Mouse (Mus musculus): ENCODE measurements around the gene Tarsl2. TPM values are rescaled to one million over a fixed set of nuclear protein-coding genes. Genes with fewer than 3 reads are reported as not detected.

Tarsl2 gene
- polyA plus RNA-seq, 1 experiment from 2014 or later = 19.7 TPM

GRCm38 (mm10) chr7:65696450-65696849 lies 51.8 kb downstream of the Tarsl2 start:
- H3K27ac ChIP-seq (ENCODE audit: low read depth, low read length) = no peak overlapping the region
- H3K4me3 ChIP-seq (ENCODE audit: low read length) = no peak overlapping the region
- ATAC-seq = no peak
- no peak overlapping the region for H3K9ac ChIP-seq (ENCODE audit: low read depth, low read length)
- no peaks in the 10 kb centered on the region for H3K9me3 ChIP-seq (ENCODE audit: control insufficient read depth, low read length)
- H3K36me3 ChIP-seq (ENCODE audit: control insufficient read depth, insufficient read depth, low read length) = peaks cover 35% of the 10 kb centered on the region
- H3K4me1 ChIP-seq (ENCODE audit: control insufficient read depth, insufficient read depth, low read depth, low read length) = peaks cover 16% of the 10 kb centered on the region
- H3K27me3 ChIP-seq (replicated peaks; ENCODE audit: control insufficient read depth, insufficient read depth, low read length) = no peaks in the 10 kb centered on the region
- H3K4me2 ChIP-seq (ENCODE audit: low read length) = no peak overlapping the region
- WGBS = 47% methylated on average over 2 of the region's 2 CpGs

- Histone ChIP-seq H3K36me3 (ENCODE audit: control insufficient read depth, insufficient read depth, low read length) (peaks cover 31% of the 10 kb centered on the region), H3K4me3 (ENCODE audit: low read length) (no peak overlapping the region), H3K9me3 (ENCODE audit: control insufficient read depth, low read length) (no peaks in the 10 kb centered on the region), H3K4me2 (ENCODE audit: low read length) (no peak overlapping the region), H3K27me3 (replicated peaks; ENCODE audit: control insufficient read depth, insufficient read depth, low read length) (no peaks in the 10 kb centered on the region), H3K27ac (ENCODE audit: low read depth, low read length) (no peak overlapping the region), H3K4me1 (ENCODE audit: control insufficient read depth, insufficient read depth, low read depth, low read length) (peaks cover 2% of the 10 kb centered on the region; the same call in 1 of the 2 replicates), H3K9ac (ENCODE audit: low read depth, low read length) (no peak overlapping the region)
- no peak for ATAC-seq
- WGBS = 94% methylated on average over 7 of the region's 7 CpGs
Observed at GRCm38 (mm10) chr7:65702076-65702475, 57.4 kb downstream of the Tarsl2 start.

- WGBS = 14% methylated on average over 10 of the region's 10 CpGs
- Histone ChIP-seq H3K4me2 (ENCODE audit: low read length) (peak overlapping the region; percentile 40), H3K27ac (ENCODE audit: low read depth, low read length) (no peak overlapping the region), H3K36me3 (ENCODE audit: control insufficient read depth, insufficient read depth, low read length) (peaks cover 14% of the 10 kb centered on the region), H3K27me3 (replicated peaks; ENCODE audit: control insufficient read depth, insufficient read depth, low read length) (no peaks in the 10 kb centered on the region), H3K9ac (ENCODE audit: low read depth, low read length) (no peak overlapping the region), H3K4me3 (ENCODE audit: low read length) (0 out of 2 replicates have a peak overlapping the region, but pooled peaks have one; percentile 18), H3K9me3 (ENCODE audit: control insufficient read depth, low read length) (no peaks in the 10 kb centered on the region), H3K4me1 (ENCODE audit: control insufficient read depth, insufficient read depth, low read depth, low read length) (peaks cover 2% of the 10 kb centered on the region; the same call in 1 of the 2 replicates)
- ATAC-seq = peak; percentile 73; the same call in 1 of the 2 replicates
Observed at GRCm38 (mm10) chr7:65704818-65705242, 60.1 kb downstream of the Tarsl2 start.

GRCm38 (mm10) chr7:65708506-65708905 lies 63.8 kb downstream of the Tarsl2 start:
- Histone ChIP-seq H3K4me3 (ENCODE audit: low read length) (no peak overlapping the region), H3K36me3 (ENCODE audit: control insufficient read depth, insufficient read depth, low read length) (no peaks in the 10 kb centered on the region), H3K27me3 (replicated peaks; ENCODE audit: control insufficient read depth, insufficient read depth, low read length) (no peaks in the 10 kb centered on the region), H3K4me2 (ENCODE audit: low read length) (no peak overlapping the region), H3K9me3 (ENCODE audit: control insufficient read depth, low read length) (no peaks in the 10 kb centered on the region), H3K27ac (ENCODE audit: low read depth, low read length) (no peak overlapping the region), H3K9ac (ENCODE audit: low read depth, low read length) (no peak overlapping the region), H3K4me1 (ENCODE audit: control insufficient read depth, insufficient read depth, low read depth, low read length) (peaks cover 2% of the 10 kb centered on the region; the same call in 1 of the 2 replicates)
- ATAC-seq = no peak
- WGBS = 100% methylated on average over 1 of the region's 1 CpGs

GRCm38 (mm10) chr7:65710301-65710700 lies 65.6 kb downstream of the Tarsl2 start:
- no peaks in the 10 kb centered on the region for H3K27me3 ChIP-seq (replicated peaks; ENCODE audit: control insufficient read depth, insufficient read depth, low read length)
- H3K4me1 ChIP-seq (ENCODE audit: control insufficient read depth, insufficient read depth, low read depth, low read length) = no peaks in the 10 kb centered on the region
- no peaks in the 10 kb centered on the region for H3K36me3 ChIP-seq (ENCODE audit: control insufficient read depth, insufficient read depth, low read length)
- H3K4me2 ChIP-seq (ENCODE audit: low read length) = no peak overlapping the region
- no peak for ATAC-seq
- H3K9ac ChIP-seq (ENCODE audit: low read depth, low read length) = no peak overlapping the region
- H3K4me3 ChIP-seq (ENCODE audit: low read length) = no peak overlapping the region
- no peak overlapping the region for H3K27ac ChIP-seq (ENCODE audit: low read depth, low read length)
- H3K9me3 ChIP-seq (ENCODE audit: control insufficient read depth, low read length) = no peaks in the 10 kb centered on the region
- WGBS = 69% methylated on average over 3 of the region's 3 CpGs

- no peaks in the 10 kb centered on the region for H3K9me3 ChIP-seq (ENCODE audit: control insufficient read depth, low read length)
- H3K36me3 ChIP-seq (ENCODE audit: control insufficient read depth, insufficient read depth, low read length) = no peaks in the 10 kb centered on the region
- no peak overlapping the region for H3K4me3 ChIP-seq (ENCODE audit: low read length)
- H3K9ac ChIP-seq (ENCODE audit: low read depth, low read length) = no peak overlapping the region
- H3K4me2 ChIP-seq (ENCODE audit: low read length) = no peak overlapping the region
- H3K27ac ChIP-seq (ENCODE audit: low read depth, low read length) = no peak overlapping the region
- H3K4me1 ChIP-seq (ENCODE audit: control insufficient read depth, insufficient read depth, low read depth, low read length) = no peaks in the 10 kb centered on the region
- ATAC-seq = no peak
- H3K27me3 ChIP-seq (replicated peaks; ENCODE audit: control insufficient read depth, insufficient read depth, low read length) = no peaks in the 10 kb centered on the region
- 75% methylated on average over 5 of the region's 5 CpGs for WGBS
Observed at GRCm38 (mm10) chr7:65713782-65714181, 69.1 kb downstream of the Tarsl2 start.

- Histone ChIP-seq H3K9me3 (ENCODE audit: control insufficient read depth, low read length) (no peaks in the 10 kb centered on the region), H3K9ac (ENCODE audit: low read depth, low read length) (no peak overlapping the region), H3K36me3 (ENCODE audit: control insufficient read depth, insufficient read depth, low read length) (no peaks in the 10 kb centered on the region), H3K4me2 (ENCODE audit: low read length) (no peak overlapping the region), H3K4me3 (ENCODE audit: low read length) (no peak overlapping the region), H3K27ac (ENCODE audit: low read depth, low read length) (no peak overlapping the region), H3K4me1 (ENCODE audit: control insufficient read depth, insufficient read depth, low read depth, low read length) (no peaks in the 10 kb centered on the region), H3K27me3 (replicated peaks; ENCODE audit: control insufficient read depth, insufficient read depth, low read length) (no peaks in the 10 kb centered on the region)
- ATAC-seq = no peak
- WGBS = 82% methylated on average over 4 of the region's 4 CpGs
Observed at GRCm38 (mm10) chr7:65714304-65714703, 69.6 kb downstream of the Tarsl2 start.

- no peaks in the 10 kb centered on the region for H3K27me3 ChIP-seq (replicated peaks; ENCODE audit: control insufficient read depth, insufficient read depth, low read length)
- no peaks in the 10 kb centered on the region for H3K4me1 ChIP-seq (ENCODE audit: control insufficient read depth, insufficient read depth, low read depth, low read length)
- H3K36me3 ChIP-seq (ENCODE audit: control insufficient read depth, insufficient read depth, low read length) = no peaks in the 10 kb centered on the region
- no peak for ATAC-seq
- H3K9ac ChIP-seq (ENCODE audit: low read depth, low read length) = no peak overlapping the region
- no peaks in the 10 kb centered on the region for H3K9me3 ChIP-seq (ENCODE audit: control insufficient read depth, low read length)
- no peak overlapping the region for H3K4me2 ChIP-seq (ENCODE audit: low read length)
- 88% methylated on average over 2 of the region's 2 CpGs for WGBS
- no peak overlapping the region for H3K27ac ChIP-seq (ENCODE audit: low read depth, low read length)
- H3K4me3 ChIP-seq (ENCODE audit: low read length) = no peak overlapping the region
Observed at GRCm38 (mm10) chr7:65734024-65734423, 89.3 kb downstream of the Tarsl2 start.

- Histone ChIP-seq H3K4me2 (ENCODE audit: low read length) (no peak overlapping the region), H3K9ac (ENCODE audit: low read depth, low read length) (no peak overlapping the region), H3K9me3 (ENCODE audit: control insufficient read depth, low read length) (no peaks in the 10 kb centered on the region), H3K4me1 (ENCODE audit: control insufficient read depth, insufficient read depth, low read depth, low read length) (no peaks in the 10 kb centered on the region), H3K36me3 (ENCODE audit: control insufficient read depth, insufficient read depth, low read length) (no peaks in the 10 kb centered on the region), H3K27me3 (replicated peaks; ENCODE audit: control insufficient read depth, insufficient read depth, low read length) (no peaks in the 10 kb centered on the region), H3K4me3 (ENCODE audit: low read length) (no peak overlapping the region), H3K27ac (ENCODE audit: low read depth, low read length) (no peak overlapping the region)
- 96% methylated on average over 3 of the region's 3 CpGs for WGBS
- ATAC-seq = no peak
Observed at GRCm38 (mm10) chr7:65735261-65735660, 90.6 kb downstream of the Tarsl2 start.
